Mouse (Mus musculus): ENCODE results near the gene N4bp2l2. TPM values are rescaled to one million over a fixed set of nuclear protein-coding genes. Genes with fewer than 3 reads are reported as not detected.
A peak's percentile ranks its signal among the peaks of the same experiment; 100 is the strongest.
"Not testable (repeated sequence)": the region's sequence is repeated elsewhere in the genome, so short reads cannot be mapped to it uniquely, and the experiment has no call there.

The N4bp2l2 gene
- total and polyA plus RNA-seq, 3 experiments, result 7.1 to 40.4 (median 39.6) TPM

- Histone ChIP-seq H3K27ac (no peak overlapping the region), H3K36me3 (ENCODE audit: control insufficient read depth, insufficient read depth, low read length) (no peaks in the 10 kb centered on the region; the same call in 1 of the 2 replicates), H3K4me3 (no peak overlapping the region), H3K27me3 (ENCODE audit: control insufficient read depth, insufficient read depth, low read length) (no peaks in the 10 kb centered on the region), H3K79me2 (replicated peaks; ENCODE audit: control insufficient read depth, insufficient read depth, low read length) (0 out of 2 replicates have a peak, but pooled peaks cover 1% of the 10 kb centered on the region), H3K9ac (ENCODE audit: low read depth, low read length) (no peak overlapping the region), H3K4me1 (ENCODE audit: control insufficient read depth, insufficient read depth, low read length) (no peaks in the 10 kb centered on the region; the same call in 1 of the 2 replicates)
- DNase-seq, result no peak
- intact Hi-C loops (cut with DNase I), result loop anchor here (5.0 kb wide), 1 partner anchor 45 kb away; no protein-coding TSS in a partner anchor
- 90% methylated on average over 7 of the region's 7 CpGs for WGBS
- no peak for TF ChIP-seq POLR2A (IDR thresholded peaks at IDR 0.05; ENCODE audit: insufficient read depth, low read depth, low read length)
- no peak for TF ChIP-seq CTCF (IDR thresholded peaks at IDR 0.05)
- no peak for TF ChIP-seq EP300 (IDR thresholded peaks at IDR 0.05; ENCODE audit: insufficient read depth, low read depth, low read length)
These were observed 6.4 kb upstream of the N4bp2l2 start for GRCm38 (mm10) chr5:150672343-150672742.

GRCm38 (mm10) chr5:150668731-150669130 lies 2.7 kb upstream of the N4bp2l2 start:
- Histone ChIP-seq H3K27ac (no peak overlapping the region), H3K79me2 (replicated peaks; ENCODE audit: control insufficient read depth, insufficient read depth, low read length) (no peaks in the 10 kb centered on the region), H3K36me3 (ENCODE audit: control insufficient read depth, insufficient read depth, low read length) (no peaks in the 10 kb centered on the region), H3K27me3 (ENCODE audit: control insufficient read depth, insufficient read depth, low read length) (no peaks in the 10 kb centered on the region), H3K4me3 (no peak overlapping the region), H3K9ac (ENCODE audit: low read depth, low read length) (no peak overlapping the region), H3K4me1 (ENCODE audit: control insufficient read depth, insufficient read depth, low read length) (no peaks in the 10 kb centered on the region)
- intact Hi-C loops (cut with DNase I), result loop anchor here (10.0 kb wide), 1 partner anchor 214 kb away; no protein-coding TSS in a partner anchor
- TF ChIP-seq POLR2A (IDR thresholded peaks at IDR 0.05; ENCODE audit: insufficient read depth, low read depth, low read length) (no peak), EP300 (IDR thresholded peaks at IDR 0.05; ENCODE audit: insufficient read depth, low read depth, low read length) (no peak), CTCF (IDR thresholded peaks at IDR 0.05) (no peak)
- WGBS, result 58% methylated on average over 4 of the region's 4 CpGs
- no peak for DNase-seq

GRCm38 (mm10) chr5:150665132-150665954 lies 640 bp downstream of the N4bp2l2 start:
- Histone ChIP-seq H3K27me3 (ENCODE audit: control insufficient read depth, insufficient read depth, low read length) (no peaks in the 10 kb centered on the region), H3K9ac (ENCODE audit: low read depth, low read length) (peak overlapping the region; percentile 88), H3K36me3 (ENCODE audit: control insufficient read depth, insufficient read depth, low read length) (peaks cover 19% of the 10 kb centered on the region), H3K79me2 (replicated peaks; ENCODE audit: control insufficient read depth, insufficient read depth, low read length) (peaks cover 2% of the 10 kb centered on the region), H3K4me1 (ENCODE audit: control insufficient read depth, insufficient read depth, low read length) (peaks cover 4% of the 10 kb centered on the region), H3K4me3 (peak overlapping the region; percentile 100), H3K27ac (peak overlapping the region; percentile 88)
- intact Hi-C loops (cut with DNase I), result loop anchor here (1.0 to 10.0 kb wide), 3 partner anchors 8 to 211 kb away; partner anchors contain the start of genes Brca2 and Pds5b
- WGBS, result under 1% methylated on average over 52 of the region's 52 CpGs
- DNase-seq, result peak; percentile 92 to 96
- TF ChIP-seq EP300 (IDR thresholded peaks at IDR 0.05; ENCODE audit: insufficient read depth, low read depth, low read length) (0 out of 2 replicates have a peak, but pooled peaks have one; percentile 31), CTCF (IDR thresholded peaks at IDR 0.05) (peak; percentile 91), POLR2A (IDR thresholded peaks at IDR 0.05; ENCODE audit: insufficient read depth, low read depth, low read length) (peak; percentile 90)

- peak overlapping the region; percentile 100 for H3K4me3 ChIP-seq
- peaks cover 21% of the 10 kb centered on the region for H3K36me3 ChIP-seq (ENCODE audit: control insufficient read depth, insufficient read depth, low read length)
- peaks cover 2% of the 10 kb centered on the region for H3K79me2 ChIP-seq (replicated peaks; ENCODE audit: control insufficient read depth, insufficient read depth, low read length)
- H3K27ac ChIP-seq, result peak overlapping the region; percentile 88
- intact Hi-C loops (cut with DNase I), result loop anchor here (1.0 to 10.0 kb wide), 3 partner anchors 9 to 210 kb away; partner anchors contain the start of genes Brca2 and Pds5b
- peak overlapping the region; percentile 88 for H3K9ac ChIP-seq (ENCODE audit: low read depth, low read length)
- peaks cover 4% of the 10 kb centered on the region for H3K4me1 ChIP-seq (ENCODE audit: control insufficient read depth, insufficient read depth, low read length)
- WGBS, result under 1% methylated on average over 10 of the region's 10 CpGs
- no peaks in the 10 kb centered on the region for H3K27me3 ChIP-seq (ENCODE audit: control insufficient read depth, insufficient read depth, low read length)
- DNase-seq, result no peak
- TF ChIP-seq CTCF (IDR thresholded peaks at IDR 0.05), result no peak
- no peak for TF ChIP-seq EP300 (IDR thresholded peaks at IDR 0.05; ENCODE audit: insufficient read depth, low read depth, low read length)
- TF ChIP-seq POLR2A (IDR thresholded peaks at IDR 0.05; ENCODE audit: insufficient read depth, low read depth, low read length), result no peak
These were observed 1.2 kb downstream of the N4bp2l2 start for GRCm38 (mm10) chr5:150664794-150665131.

- not testable (repeated sequence) for H3K4me1 ChIP-seq (ENCODE audit: control insufficient read depth, insufficient read depth, low read length); DNase-seq; H3K79me2 ChIP-seq (replicated peaks; ENCODE audit: control insufficient read depth, insufficient read depth, low read length); H3K9ac ChIP-seq (ENCODE audit: low read depth, low read length); H3K27me3 ChIP-seq (ENCODE audit: control insufficient read depth, insufficient read depth, low read length)
- intact Hi-C loops (cut with DNase I), result loop anchor here (2.0 to 10.0 kb wide), 2 partner anchors 141 to 209 kb away; partner anchors contain the start of gene Brca2
- 29% methylated on average over 7 of the region's 7 CpGs for WGBS
- Histone ChIP-seq H3K36me3 (ENCODE audit: control insufficient read depth, insufficient read depth, low read length) (peaks cover 24% of the 10 kb centered on the region), H3K27ac (peak overlapping the region; percentile 88), H3K4me3 (peak overlapping the region; percentile 100; the same call in 1 of the 2 replicates)
These were observed 2.1 kb downstream of the N4bp2l2 start for GRCm38 (mm10) chr5:150663926-150664325.

GRCm38 (mm10) chr5:150660296-150660695 lies 5.7 kb downstream of the N4bp2l2 start:
- not testable (repeated sequence) for H3K9ac ChIP-seq (ENCODE audit: low read depth, low read length); H3K4me3 ChIP-seq; H3K4me1 ChIP-seq (ENCODE audit: control insufficient read depth, insufficient read depth, low read length); H3K27me3 ChIP-seq (ENCODE audit: control insufficient read depth, insufficient read depth, low read length); DNase-seq; H3K27ac ChIP-seq; H3K79me2 ChIP-seq (replicated peaks; ENCODE audit: control insufficient read depth, insufficient read depth, low read length)
- WGBS, result 86% methylated on average over 3 of the region's 3 CpGs
- intact Hi-C loops (cut with DNase I), result loop anchor here (10.0 kb wide), 1 partner anchor 205 kb away; no protein-coding TSS in a partner anchor
- H3K36me3 ChIP-seq (ENCODE audit: control insufficient read depth, insufficient read depth, low read length), result peaks cover 48% of the 10 kb centered on the region

GRCm38 (mm10) chr5:150659425-150659824 lies 6.6 kb downstream of the N4bp2l2 start:
- DNase-seq; H3K4me1 ChIP-seq (ENCODE audit: control insufficient read depth, insufficient read depth, low read length); H3K27ac ChIP-seq; H3K9ac ChIP-seq (ENCODE audit: low read depth, low read length); intact Hi-C loops (cut with DNase I); H3K79me2 ChIP-seq (replicated peaks; ENCODE audit: control insufficient read depth, insufficient read depth, low read length); H3K27me3 ChIP-seq (ENCODE audit: control insufficient read depth, insufficient read depth, low read length); H3K4me3 ChIP-seq: not testable (repeated sequence)
- WGBS, result 71% methylated on average over 6 of the region's 6 CpGs
- peaks cover 51% of the 10 kb centered on the region for H3K36me3 ChIP-seq (ENCODE audit: control insufficient read depth, insufficient read depth, low read length)

Measured in heart, adult 2 months (tissue).